Mouse (Mus musculus): Measurements from ENCODE around the gene Heca. TPM values are rescaled to one million over a fixed set of nuclear protein-coding genes. Genes with fewer than 3 reads are reported as not detected.

The Heca gene
- polyA plus RNA-seq (2017; shearing (Covaris generic)): 10 to 100 TPM; 63.0 to 82.7 TPM

GRCm38 (mm10) chr10:17947960-17948730, at the start of gene Heca:
Gene Heca, minus strand, starts transcription at chr10:17948067.

Other genes with a start within 250 kb of the Heca start
- 10 to 100 TPM; 56.9 to 75.2 TPM for gene Cited2, start 224.8 kb downstream of the Heca start, polyA plus RNA-seq (2017; shearing (Covaris generic))
- 1 to 10 TPM in 1 of 2 experiments, under 1 TPM in 1; 0.32 to 2.8 TPM for gene Txlnb, start 151.8 kb downstream of the Heca start, polyA plus RNA-seq (2017; shearing (Covaris generic))
- gene Abracl, start 75.2 kb upstream of the Heca start, polyA plus RNA-seq (2017; shearing (Covaris generic)): 100 to 1,000 TPM; 389 to 484 TPM
- 100 to 1,000 TPM; 104 to 115 TPM for gene Reps1, start 107.8 kb upstream of the Heca start, polyA plus RNA-seq (2017; shearing (Covaris generic))